Mouse (Mus musculus) forelimb bud, embryonic 11.5 days (tissue): ENCODE data around the gene Cry2.

Source experiments
- DNase-seq: peaks from one replicate; pipeline ENCODE4 v3.0.0-alpha.2; 2012; ENCODE audit warnings: low read depth, low spot score

Gene Cry2

DNA sequence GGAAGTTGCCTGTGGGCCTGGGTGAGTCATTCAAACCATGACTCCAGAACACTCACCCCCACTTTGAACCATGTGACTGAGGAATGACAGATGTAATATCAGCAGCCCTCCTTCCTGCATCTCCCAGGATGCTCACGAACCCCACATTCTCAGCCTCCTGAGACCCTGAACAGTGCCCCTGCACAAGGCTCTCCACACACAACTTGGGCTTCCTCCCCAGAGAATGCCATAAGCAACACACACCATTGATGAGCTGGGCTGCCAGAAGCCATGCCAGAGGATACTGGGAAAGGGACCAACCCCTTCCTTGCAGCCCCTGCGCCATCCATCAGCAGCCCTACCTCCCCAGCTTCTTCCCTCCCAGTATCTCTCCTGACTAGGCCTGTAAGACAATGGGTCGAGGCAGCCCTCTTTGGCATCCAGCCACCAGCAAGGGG lies 45.7 kb downstream of the Cry2 start:
- DNase-seq, result no peak

DNA sequence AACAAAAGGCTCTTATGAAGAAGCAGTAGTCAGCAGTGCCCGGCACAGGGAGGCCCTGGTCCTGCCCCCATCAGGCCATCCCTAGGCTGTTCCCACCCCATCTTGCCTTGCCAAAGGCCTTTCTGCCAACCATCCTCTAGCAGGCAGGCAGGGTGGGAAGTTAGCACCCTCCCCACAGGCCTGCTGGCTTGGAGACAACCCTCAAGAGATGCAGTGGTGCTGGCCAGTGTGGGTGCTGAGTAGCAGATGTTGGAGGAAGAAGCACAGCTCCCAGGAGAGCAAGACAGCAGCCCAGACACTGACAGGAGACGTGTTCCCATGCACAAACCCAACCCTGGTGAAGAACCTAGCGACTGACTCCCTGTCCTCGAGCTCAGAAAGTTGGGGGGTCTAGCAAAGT lies 46.2 kb downstream of the Cry2 start:
- DNase-seq, result no peak

DNA sequence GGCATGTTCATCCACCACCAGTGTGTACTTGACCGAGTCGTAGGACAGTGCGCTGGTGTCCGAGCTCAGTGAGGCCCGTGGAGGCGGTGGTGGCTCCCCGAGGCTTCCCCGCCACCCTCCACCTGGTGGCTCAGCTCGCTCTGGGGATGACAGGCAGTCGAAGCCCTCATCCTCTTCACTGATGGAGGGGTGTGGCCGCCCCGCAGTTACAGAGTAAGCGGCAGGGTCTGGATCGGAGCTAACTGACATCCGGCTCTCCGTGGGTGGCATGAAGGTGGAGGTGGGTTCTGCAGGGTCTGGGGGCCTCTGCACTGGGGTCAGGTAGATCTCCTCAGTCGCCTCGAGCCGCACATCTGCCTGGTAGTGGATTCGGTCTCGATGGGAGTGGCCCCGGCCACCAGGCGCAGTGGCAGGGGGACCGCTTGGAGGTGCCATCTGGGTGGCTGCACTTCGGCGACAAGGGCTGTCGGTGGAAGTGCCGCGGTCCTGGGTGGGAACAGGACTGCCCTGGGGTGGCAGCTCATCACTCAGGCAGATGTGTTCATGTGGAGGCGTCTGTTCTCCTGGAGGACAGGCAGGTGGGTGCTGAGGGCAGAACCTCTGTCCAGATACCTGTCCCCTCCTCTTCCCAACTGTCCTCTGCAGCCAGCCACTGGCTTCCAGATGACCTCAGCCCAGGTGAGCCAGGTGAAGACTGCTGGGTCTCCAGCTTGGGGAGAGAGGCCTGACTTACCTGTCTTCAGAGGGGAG lies 46.8 kb downstream of the Cry2 start:
- no peak for DNase-seq

DNA sequence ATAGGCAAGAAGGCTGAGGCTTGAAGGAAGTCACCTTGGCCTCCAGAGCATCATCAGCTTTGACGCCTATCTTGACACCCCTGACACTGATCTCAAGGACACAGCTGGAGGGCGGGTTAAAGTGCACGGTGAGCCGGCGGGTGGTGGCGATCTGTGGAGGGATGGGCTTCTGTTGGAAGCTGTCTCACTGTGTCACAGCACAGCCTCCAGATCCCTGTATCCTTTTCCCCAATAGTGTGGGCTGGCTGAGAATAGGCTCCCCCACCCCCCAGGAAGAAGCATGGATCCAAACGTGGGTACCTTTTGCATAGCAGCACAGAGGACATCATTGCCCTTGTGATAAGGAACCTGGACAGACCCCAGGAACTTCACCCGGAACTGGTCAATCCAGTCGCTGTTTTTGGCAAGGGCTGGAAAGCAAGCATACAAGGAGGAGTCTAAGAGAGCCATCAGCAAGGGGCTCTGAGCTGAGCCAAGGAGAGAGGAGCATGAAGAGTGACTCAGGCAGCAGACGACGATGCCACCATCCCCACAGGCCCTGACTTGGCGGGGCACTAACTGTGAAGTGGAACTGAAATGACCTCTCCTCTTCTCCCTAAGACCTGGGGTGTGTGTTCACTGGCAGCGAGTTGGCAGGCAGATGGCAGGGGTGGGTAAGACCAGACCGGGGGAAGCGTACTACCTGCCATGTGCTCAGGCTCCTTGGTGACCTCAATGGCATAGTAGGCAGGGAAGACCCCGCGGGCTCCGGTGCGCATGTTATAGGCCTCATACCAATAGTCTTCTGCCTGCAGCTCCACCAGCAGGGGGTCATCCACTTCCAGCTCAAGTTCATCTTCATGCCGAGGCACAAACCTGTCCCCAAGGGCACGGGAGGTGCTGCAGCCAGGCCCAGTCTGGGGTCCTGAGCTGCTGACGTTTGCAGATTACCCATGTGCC lies 48.5 kb downstream of the Cry2 start:
- DNase-seq, result no peak

DNA sequence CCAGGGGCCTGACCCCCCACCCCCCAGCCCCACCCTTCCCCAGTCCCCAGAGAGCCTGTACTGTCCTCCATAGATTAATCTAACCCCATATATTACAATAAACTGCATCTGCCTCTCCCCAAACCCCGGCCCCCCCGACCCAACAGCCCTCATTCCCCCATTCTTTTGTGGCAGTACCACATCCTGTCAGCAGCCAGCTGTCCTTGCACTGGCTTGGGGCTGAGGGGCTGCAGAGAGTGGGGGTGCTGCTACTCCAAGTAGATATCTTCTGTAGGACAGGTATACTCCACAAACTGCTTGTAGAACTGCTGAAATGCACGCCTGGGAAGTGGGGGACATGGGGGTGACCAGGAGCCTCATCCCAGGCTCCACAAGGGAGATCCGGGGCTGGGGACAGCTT lies 49.7 kb downstream of the Cry2 start:
- no peak for DNase-seq

DNA sequence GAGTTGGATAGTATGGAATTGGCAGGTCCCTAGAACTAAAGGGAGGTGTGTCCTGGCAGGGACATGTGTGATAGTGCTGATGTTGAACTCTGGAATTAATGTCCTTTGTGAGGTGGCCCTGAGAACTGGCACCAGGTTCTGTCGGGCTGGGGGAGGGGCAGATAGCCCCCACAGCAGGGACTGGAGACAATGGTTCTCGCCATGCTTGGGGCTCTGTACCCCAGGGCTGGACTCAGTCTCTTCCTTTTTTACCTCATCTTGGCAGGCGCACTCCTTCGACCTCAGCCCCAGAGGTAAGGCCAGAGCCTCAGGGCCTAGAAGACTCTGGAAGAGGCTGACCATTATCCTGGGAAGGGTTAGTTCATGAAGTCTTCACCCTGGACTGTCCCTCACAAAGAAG lies 51.1 kb downstream of the Cry2 start:
- no peak for DNase-seq

DNA sequence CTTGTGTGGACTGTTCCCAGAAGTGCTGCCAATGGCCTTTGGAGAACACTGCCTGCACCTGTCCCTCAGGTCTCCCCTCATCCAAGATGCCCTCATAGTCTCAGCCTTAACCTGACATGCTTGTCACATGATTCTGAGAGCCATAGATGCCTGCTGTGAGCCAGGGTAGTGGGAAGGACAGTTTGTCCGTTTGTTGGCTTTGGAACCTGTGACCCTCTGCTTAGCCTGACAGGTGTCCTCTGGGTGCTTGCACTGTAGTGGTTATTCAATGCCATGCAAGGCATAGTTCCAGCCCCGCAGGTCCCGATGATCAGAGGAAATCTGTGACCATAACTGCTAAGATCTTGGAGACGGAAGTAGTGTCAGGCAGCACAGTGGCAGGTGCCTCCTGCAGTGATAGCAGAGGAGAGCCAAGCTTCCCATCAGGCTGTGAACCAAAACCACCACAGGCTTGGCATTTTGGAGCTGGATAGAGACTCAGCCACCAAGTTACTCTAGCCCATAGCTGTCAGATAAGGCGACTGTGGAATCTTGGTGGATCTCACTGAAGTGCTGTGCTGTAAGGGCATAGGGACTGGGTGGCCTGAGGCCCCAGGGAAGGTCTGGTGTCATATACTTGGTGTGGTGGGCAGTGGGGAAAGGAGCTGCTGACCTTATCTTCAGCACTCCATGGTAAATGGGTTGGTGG lies 51.8 kb downstream of the Cry2 start, which contains the start of gene 1700029I15Rik:
1700029I15Rik (plus strand) TSS at position 638 of the 688 bp plus-strand sequence.
- no peak for DNase-seq

DNA sequence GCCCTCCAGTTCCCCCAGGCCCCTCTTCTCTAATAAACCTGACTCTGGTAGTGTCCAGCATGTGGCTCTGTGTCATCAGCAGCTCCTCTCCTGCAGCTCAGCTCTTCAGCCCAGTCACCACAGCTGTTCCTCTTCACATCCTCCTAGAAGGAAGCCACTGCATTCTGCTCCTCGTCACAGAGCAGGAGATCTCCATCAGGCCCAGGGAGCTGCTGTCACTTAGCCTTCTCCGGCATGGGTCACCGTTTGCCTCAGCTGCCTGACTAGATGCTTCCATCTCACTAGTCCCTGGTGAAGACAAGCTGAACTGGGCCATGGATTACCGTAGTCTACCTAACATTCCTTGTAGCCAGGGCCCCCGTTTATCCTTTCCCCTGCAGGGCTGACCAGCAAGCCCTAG lies 52.7 kb downstream of the Cry2 start:
- no peak for DNase-seq

DNA sequence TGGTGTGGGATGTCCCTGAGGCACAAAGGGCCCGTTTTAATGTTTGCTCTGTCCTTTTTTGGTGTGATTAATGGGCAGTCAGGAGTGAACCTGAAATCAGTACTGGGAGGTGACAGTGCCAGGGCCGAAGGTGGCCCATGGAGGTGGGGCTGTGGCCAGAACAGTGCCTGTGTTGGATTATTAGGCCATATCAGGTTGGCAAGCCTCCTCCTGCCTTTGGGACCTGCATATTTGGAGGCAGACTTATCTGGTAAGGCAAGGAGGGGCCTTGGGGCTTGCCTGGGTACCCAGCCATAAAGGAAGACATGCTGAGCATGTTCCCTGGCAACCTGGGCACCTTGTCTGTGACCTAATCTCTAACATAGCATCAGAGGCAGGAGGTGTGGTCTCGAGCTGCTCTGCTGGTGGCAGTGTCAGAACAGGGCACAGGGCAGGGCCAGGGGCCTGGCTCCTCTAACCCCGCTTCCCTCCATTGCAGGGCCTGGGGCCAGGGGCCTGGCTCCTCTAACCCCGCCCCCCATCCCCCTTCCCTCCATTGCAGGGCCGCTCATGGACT lies 53.3 kb downstream of the Cry2 start:
- no peak for DNase-seq

DNA sequence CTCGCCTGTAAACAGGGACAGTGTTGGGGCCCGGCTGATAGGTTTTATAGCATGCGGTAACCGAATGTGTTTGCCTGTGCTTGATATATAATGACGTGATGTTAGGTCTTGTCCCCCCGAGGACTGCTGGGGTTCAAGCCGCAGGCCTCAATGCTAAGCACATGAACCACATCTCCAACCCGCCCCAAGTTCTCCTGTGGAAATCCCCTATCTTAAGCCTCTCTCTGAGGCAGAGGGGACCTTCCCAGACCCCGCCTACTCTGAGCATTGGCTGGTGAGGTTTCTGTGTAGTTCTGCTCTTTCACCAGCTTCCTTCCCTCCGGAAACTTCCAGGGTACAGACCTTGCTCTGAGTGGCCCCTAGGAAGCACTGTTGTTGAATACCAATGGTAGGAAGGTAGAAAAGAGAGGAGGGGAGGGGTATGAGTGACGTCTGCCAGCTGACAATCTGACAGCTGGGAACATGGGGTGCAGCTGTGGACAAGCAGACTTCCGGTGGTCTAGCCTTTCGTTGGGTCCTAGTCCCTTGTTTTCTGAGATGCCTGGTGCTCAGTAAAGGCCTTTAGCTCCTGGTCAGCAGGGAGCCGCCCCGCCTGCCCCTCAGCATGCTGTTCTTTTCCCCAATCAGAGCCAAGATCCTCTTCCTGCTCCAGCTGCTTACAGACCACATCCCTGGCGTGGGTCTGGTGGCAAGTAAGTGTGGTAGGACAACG lies 53.9 kb downstream of the Cry2 start:
- no peak for DNase-seq

DNA sequence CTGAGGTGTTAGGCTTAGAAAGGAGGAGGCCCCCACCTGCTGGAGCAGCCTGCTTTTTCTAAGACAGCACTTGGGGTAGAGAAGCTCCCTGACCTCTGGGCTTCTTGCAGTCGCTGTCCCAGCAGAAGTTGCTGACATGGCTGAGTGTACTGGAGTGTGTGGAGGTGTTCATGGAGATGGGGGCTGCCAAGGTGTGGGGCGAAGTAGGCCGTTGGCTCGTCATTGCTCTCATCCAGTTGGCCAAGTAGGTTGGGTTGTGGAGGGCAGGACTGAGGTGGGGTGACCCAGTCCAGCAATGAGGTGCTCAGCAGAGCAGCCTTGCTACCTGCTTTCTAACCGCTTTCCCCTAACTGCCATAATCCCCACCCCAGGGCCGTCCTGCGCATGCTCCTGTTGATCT lies 56.5 kb downstream of the Cry2 start:
- DNase-seq, result no peak

DNA sequence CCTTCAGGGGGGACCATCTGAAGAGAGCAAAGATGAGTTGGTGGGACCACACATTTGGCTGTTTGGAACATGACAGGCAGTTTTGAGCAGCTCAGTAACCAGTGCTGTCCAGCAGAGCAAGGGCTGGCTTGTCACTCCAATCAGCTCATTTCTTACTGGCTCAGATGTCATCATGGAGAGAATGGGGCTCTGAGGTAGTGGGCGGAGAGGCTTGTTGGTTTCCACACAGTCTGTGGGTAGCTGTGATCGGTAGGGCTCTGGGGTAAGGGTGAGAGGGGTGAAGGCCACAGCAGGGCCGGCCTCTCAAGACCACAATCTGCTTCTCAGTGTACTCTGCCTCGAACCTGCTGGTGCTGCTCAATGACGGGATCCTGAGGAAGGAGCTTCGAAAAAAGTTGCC lies 57.5 kb downstream of the Cry2 start:
- no peak for DNase-seq

DNA sequence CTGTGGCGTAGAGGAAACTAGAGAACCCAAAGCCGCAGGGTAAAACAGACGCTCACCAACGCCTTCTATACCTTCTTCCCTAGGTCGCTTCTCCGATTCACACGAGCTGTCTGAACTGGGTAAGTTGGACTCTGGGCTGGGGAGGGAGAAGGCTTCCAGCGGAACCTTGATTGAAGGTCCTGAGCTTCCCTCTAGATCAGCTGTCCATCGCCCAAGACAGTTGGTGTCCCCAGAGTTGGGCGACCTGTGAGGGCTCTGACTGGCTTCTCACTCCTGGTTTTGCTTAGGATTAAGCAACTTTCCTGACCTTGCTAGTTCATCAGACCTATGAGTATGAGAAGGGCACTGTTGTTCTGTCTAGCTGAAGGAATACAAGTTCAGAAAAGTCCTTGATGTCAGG lies 58.1 kb downstream of the Cry2 start:
- DNase-seq, result no peak

DNA sequence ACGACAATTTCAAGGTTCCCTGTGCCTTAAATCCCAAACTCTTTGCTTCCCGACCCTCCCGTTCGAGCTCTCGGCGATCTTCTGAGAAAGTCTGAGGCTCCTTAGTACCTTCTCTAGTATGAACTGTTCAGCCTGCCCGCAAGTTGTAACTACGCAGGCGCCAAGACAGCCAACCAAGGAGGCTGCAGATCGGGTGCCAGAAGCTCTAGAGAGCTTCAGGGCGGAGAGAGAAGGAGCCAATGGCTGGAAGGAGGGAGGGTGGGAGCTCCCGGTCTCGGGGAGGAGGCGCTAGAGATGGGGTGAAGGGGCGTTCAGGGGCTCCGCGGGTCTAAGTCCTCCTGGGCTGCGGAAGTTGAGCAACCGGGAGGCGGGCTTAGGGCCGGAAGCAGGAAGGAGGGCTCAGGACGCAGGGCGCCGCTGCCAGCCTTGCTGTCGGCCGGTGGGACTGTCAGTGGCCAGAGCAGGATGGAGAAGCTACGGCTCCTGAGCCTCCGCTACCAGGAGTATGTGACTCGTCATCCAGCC lies 58.7 kb downstream of the Cry2 start:
- peak; percentile 97 for DNase-seq

DNA sequence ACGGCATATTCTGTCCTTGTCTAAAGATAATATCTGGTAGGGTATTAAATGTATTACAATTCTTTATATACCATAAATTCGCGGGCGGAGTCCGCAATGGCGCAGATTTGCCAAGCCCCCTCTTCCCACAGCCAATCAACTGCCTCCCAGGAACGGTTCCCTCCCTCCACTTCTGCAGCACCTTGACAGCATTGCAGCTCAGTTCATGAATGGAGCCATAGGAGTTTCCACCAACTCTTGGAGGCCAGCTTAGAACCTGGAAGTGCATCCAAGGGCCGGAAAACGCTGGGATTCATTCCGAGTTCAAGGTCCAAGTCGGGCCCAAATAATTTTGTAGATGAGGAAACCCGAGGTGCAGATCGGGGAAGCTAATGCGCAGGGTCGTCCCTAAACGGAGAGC lies 59.3 kb downstream of the Cry2 start, which contains the start of the genes Pex16 and Large2:
Pex16 (plus strand) TSS at position 163 of the 400 bp plus-strand sequence.
Large2 (minus strand) TSS at position 356 of the 400 bp plus-strand sequence.
- DNase-seq, result no peak

DNA sequence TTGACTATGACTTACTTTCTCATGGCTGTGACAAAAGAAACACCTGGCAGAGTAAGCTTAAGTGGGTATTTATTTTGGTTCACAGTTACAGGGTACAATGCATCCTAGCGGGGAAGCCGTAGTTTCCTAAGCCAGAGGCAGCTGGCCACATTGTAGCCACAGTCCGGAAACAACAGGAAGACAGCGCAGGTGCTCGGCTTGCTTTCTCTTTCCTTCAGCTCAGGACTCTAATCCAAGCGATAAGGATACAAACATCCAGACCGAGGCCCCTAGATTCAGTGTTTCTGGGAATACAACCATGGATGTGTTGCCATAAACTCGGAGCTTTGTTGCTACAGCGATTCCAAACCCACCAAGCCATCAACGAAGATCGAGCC lies 60.4 kb downstream of the Cry2 start:
- no peak for DNase-seq

DNA sequence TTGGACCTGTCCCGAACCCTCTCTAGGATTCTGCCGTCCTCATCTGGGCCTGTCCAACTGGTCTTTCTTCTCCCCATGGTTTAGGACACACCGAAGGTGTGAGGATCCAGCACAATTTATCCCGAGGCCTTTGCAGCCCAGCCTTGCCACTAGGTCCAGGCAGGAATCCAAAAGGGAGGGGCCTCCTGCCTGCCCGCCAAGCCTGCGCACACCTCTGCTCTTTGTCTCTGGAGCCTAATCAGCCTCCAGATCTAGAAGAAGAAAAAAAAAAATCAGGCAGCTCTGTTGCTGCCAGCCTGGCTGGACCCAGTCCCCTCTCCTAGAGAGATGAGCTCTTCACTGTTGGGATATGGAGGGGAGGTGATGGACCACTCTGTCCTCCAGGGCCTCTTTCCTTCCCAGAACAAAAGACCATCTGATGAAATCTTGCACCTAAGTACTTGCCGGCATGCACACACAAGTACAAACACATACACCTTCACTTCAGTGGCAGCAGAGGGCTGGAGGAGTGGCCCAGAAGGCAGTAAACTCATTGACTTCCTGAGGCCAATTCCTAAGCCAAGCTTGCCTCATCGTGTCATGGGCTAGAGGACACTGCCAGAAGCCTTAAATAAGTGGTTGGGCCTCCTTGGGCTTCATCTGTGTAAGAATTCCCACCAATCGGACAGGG lies 60.9 kb downstream of the Cry2 start:
- DNase-seq, result no peak

DNA sequence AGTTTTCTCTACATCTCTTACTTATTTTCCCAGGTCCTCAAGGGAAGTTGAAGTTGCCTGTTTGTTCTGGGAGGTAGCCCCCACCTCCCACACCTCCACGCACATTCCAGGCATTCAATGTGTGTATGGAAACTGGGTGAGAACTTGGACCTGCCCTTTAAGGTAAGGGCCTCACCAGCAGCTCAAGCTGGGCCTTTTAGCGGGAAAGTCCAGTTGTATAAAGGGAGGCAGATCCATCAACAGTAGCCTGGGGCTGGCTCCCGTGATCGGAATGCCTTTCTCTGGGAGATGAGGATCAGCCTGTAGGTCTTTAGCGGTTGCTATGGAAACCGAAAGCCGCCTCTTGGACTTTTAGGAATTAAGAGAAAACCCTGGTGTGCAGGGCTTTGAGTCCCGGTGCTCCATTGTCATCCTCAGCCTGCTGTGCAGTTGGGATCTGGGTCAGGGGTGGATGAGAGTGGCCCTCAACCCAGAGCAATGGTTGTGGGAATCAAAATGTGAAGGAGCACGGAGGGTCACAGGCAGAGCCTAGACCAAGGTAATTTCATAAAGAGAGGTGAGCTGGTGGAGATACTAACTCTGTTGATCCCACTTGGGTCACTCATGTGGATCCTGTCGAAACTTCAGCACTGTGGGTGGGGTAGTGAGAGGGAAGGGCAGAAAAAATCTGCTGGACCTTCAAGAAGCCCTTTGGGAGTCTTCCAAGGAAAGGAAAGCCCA lies 61.7 kb downstream of the Cry2 start:
- DNase-seq, result no peak
